Mouse (Mus musculus): ENCODE measurements at regions not wholly inside any gene's neighbourhood (a gene's known extent, or its start where the extent isn't known, plus 50 kb on each side); places are given as distances from the start of the nearest gene placed in this dataset.

GRCm38 (mm10) chr2:10318166-10318768, 52.0 kb upstream of the Sfmbt2 start:
- dilution Hi-C loops (cut with MboI; ENCODE audit: extremely low pct_ligation_motif_present, extremely low pct_unique_long_range_greater_than_20kb, low sequenced_read_pairs) (no loop called here), in situ Hi-C loops (cut with MboI; ENCODE audit: low pct_ligation_motif_present, low pct_unique_long_range_greater_than_20kb, low sequenced_read_pairs) (no loop called here)
- Histone ChIP-seq H3K79me2 (replicated peaks; ENCODE audit: control insufficient read depth, extremely low read depth, insufficient read depth, poor library complexity, severe bottlenecking) (no peaks in the 10 kb centered on the region), H3K9me3 (replicated peaks; ENCODE audit: low read length) (no peaks in the 10 kb centered on the region), H3K9ac (ENCODE audit: insufficient read depth, low read depth) (no peak overlapping the region), H3K4me1 (ENCODE audit: control insufficient read depth in 1 of 2, insufficient read depth in 2 of 2) (peaks cover 5 to 30% of the 10 kb centered on the region in 2 experiments), H3K27ac (ENCODE audit: insufficient read depth, low read depth) (no peak overlapping the region), H3K36me3 (replicated peaks in 1 of 2; ENCODE audit: control insufficient read depth in 1 of 2, insufficient read depth in 1 of 2, low read length in 1 of 2) (no peaks in the 10 kb centered on the region), H3K4me2 (ENCODE audit: insufficient read depth, low read depth, poor library complexity, severe bottlenecking) (no peak overlapping the region), H3K4me3 (replicated peaks in 1 of 3; ENCODE audit: low read depth in 2 of 3, low read length in 2 of 3, poor library complexity in 1 of 3) (no peak overlapping the region), H3K27me3 (replicated peaks) (peaks cover 2% of the 10 kb centered on the region)
- no peak for TF ChIP-seq MXI1 (IDR thresholded peaks at IDR 0.05; ENCODE audit: low read depth, low read length)
- TF ChIP-seq E2F4 (IDR thresholded peaks at IDR 0.05; ENCODE audit: insufficient replicate concordance, low read depth, low read length) = no peak
- no peak for DNase-seq (ENCODE audit: extremely low read depth)
